Mouse (Mus musculus) c-Kit-positive CD71-positive TER-119-negative erythroid progenitor cells, embryonic 14.5 days (primary cell): ENCODE results near the gene Rab34.

Experiments
- DNase-seq: peaks from one replicate; pipeline ENCODE4 v3.0.0-alpha.2; 2013; ENCODE audit warnings: low read depth

Gene Rab34

DNA sequence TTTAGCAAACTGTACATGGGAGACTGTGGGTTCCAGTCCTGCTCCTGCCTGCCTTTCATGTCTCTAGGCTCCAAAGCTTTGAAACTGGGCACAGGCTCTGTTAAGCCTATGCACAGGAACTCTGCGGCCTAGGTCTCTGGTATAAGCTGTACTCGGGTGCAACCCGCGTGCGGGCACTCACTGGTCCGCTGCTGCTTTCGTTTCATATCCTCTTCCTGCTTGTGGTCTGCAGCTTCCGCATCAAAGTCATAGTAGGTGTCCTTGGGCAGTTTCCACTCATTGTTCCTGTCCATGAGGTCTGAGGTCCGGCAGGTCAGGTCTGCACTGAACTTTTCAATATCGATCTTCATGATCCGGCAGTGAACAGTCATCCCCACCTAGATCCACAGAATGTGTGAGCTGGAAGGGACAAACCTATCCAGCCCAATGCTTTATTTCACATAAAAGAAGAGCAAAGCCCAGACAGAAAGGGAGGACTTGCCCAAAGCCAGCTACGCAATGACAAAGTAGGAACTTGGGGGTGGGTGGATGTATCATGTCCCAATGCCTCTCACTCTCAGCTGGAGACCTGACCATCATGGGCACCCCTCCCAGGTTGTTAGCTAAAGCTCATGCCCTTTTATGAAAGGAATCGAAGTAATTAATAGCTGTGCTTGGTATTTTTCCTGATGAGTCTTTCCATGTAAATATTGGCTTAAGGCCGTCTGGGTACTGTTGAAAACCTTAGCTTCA is 25.0 kb downstream of the Rab34 start:
- no peak for DNase-seq

DNA sequence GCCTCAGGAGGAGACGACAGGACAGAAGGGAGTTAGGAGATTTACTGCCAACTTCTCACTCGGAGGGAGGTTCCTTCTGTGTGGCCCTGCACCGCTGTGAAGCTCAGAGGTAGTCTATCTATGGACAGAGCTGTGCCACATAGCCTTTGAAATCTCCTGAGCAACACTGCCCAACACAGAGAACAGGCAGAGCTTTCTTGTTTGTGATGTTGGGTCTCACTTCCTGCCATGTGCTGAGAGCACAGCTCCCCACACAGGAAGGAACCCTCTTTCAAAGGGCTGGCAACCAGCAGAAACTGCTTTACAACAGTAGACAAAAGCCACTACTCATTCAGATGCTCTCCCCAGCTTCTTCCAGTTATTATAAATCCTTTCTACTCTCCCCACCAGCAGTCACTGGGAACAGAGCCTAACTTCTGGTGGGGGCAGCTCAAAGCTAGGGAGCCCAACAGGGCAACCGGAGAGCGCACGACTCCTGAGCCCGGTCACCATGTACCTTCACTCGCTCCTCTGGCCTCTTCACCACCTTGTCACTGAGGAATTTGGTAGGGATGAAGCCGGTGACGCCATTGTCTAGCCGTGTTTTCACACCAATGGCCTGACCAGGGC is 27.6 kb downstream of the Rab34 start:
- DNase-seq, result no peak

DNA sequence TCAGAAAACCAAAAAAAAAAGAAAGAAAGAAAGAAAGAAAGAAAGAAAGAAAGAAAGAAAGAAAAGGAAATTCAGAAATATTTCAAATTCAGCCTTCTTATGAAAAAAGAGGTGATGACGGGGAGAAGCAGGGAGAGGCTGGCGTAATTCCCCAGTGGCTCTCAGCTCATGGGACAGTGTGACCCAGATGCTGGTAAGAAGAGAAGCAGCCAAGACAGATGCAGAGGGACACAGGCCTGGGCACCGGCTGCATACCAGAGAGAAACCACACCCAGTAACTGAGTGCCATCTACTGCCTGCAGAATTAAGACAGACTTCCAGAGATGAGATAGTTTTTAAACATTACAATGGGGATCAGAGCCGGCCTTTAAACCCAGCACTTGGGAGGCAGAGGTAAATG is 35.4 kb downstream of the Rab34 start:
- DNase-seq, result no peak

DNA sequence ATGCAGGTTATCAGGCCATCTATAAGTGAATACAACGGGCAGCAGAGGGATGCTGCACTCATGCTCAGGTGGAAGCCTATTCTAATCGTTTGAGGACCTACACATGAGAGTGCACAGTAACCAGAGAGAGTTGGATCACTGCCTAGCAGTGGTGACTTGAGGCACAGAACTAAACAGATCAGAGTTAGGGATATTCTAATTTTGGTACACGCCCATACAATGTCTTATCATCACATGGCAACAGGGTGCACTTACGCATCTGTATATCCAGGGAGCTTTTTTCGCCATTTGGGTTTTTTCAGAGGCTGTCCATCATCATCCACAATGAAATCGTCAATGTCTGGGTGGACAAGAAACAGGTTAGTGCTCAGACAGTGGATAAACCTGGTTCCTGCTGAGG is 43.3 kb downstream of the Rab34 start:
- DNase-seq, result no peak

DNA sequence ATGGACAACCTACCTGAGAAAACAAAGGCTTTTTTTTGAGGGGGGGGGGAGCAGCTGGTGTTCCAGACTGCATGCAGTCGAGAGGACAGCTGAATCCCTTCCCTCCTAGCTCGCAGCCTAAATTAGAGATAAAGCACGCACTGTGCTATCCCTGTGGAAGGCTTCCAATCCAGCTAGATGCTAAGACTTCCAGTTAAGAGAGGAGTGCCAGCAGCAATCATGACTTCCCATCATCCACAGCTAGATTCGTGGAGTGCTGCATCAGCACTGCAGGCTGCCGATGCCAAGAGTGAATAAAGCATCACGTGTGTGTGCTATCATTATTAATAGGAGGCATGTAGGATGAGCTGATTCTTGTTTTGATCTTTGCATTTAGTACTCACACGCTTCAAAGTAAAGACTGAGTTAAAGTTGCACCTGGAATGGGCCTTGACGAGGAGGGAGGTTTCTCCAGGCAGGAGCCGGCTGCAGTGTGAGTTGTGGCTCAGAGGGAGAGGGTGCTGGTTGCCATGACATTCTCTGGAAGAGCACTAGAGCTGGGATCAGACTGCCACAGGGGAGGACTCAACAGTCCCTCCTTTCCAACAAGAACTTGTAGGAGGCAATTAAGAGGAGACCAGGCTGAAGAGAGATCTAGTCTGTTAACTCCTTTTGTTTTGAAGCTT is 52.1 kb downstream of the Rab34 start:
- no peak for DNase-seq
